Mouse (Mus musculus) cerebellum, postnatal 10 days (tissue): ENCODE results near the gene Tmem132d.

Source experiments
- DNase-seq, 2 experiments: peaks; one replicate each; pipeline ENCODE4 v3.0.0; 2021; ENCODE audit warnings: mixed read lengths in 2 of 2

Gene Tmem132d

GRCm38 (mm10) chr5:128432916-128433315 lies at the start of gene Tmem132d:
Gene Tmem132d (minus strand): TSS chr5:128433077.
- DNase-seq = peak; percentile 34 to 39

- no peak for DNase-seq
These were observed 47.9 kb upstream of the Tmem132d start for GRCm38 (mm10) chr5:128480816-128481215.

GRCm38 (mm10) chr5:128475372-128475771 lies 42.5 kb upstream of the Tmem132d start:
- no peak for DNase-seq

- no peak for DNase-seq
These were observed 36.9 kb upstream of the Tmem132d start for GRCm38 (mm10) chr5:128469812-128470211.

GRCm38 (mm10) chr5:128464514-128464913 lies 31.6 kb upstream of the Tmem132d start:
- DNase-seq = no peak

- DNase-seq = no peak
These were observed 27.7 kb upstream of the Tmem132d start for GRCm38 (mm10) chr5:128460605-128461004.

- DNase-seq = no peak
These were observed 22.9 kb upstream of the Tmem132d start for GRCm38 (mm10) chr5:128455732-128456131.

- DNase-seq = peak in 1 of 2 experiments; percentile 29
These were observed 19.3 kb upstream of the Tmem132d start for GRCm38 (mm10) chr5:128452196-128452595.

- DNase-seq = no peak
These were observed 17.9 kb upstream of the Tmem132d start for GRCm38 (mm10) chr5:128450808-128451207.

- no peak for DNase-seq
These were observed 12.0 kb upstream of the Tmem132d start for GRCm38 (mm10) chr5:128444876-128445275.

- DNase-seq = no peak
These were observed 11.0 kb upstream of the Tmem132d start for GRCm38 (mm10) chr5:128443848-128444247.

- DNase-seq = no peak
These were observed 8.2 kb upstream of the Tmem132d start for GRCm38 (mm10) chr5:128441121-128441520.

GRCm38 (mm10) chr5:128439828-128440227 lies 7.0 kb upstream of the Tmem132d start:
- peak; percentile 90 to 92 for DNase-seq

- DNase-seq = peak; percentile 76 to 83
These were observed 5.2 kb upstream of the Tmem132d start for GRCm38 (mm10) chr5:128438078-128438477.

- DNase-seq = peak; percentile 93 to 95
These were observed 4.0 kb upstream of the Tmem132d start for GRCm38 (mm10) chr5:128436909-128437308.

GRCm38 (mm10) chr5:128435683-128436082 lies 2.8 kb upstream of the Tmem132d start:
- peak; percentile 78 to 87 for DNase-seq

- DNase-seq = no peak
These were observed 909 bp upstream of the Tmem132d start for GRCm38 (mm10) chr5:128433786-128434185.

- peak in 1 of 2 experiments; percentile 16 for DNase-seq
These were observed 455 bp downstream of the Tmem132d start for GRCm38 (mm10) chr5:128432422-128432821.

- no peak for DNase-seq
These were observed 8.2 kb downstream of the Tmem132d start for GRCm38 (mm10) chr5:128424636-128425035.

- no peak for DNase-seq
These were observed 8.7 kb downstream of the Tmem132d start for GRCm38 (mm10) chr5:128424213-128424612.

- no peak for DNase-seq
These were observed 10.8 kb downstream of the Tmem132d start for GRCm38 (mm10) chr5:128422090-128422489.

- DNase-seq = no peak
These were observed 14.6 kb downstream of the Tmem132d start for GRCm38 (mm10) chr5:128418149-128418710.

GRCm38 (mm10) chr5:128414056-128414455 lies 18.8 kb downstream of the Tmem132d start:
- peak in 1 of 2 experiments; percentile 34 for DNase-seq

GRCm38 (mm10) chr5:128412306-128412705 lies 20.6 kb downstream of the Tmem132d start:
- DNase-seq = no peak

GRCm38 (mm10) chr5:128407546-128407945 lies 25.3 kb downstream of the Tmem132d start:
- peak; percentile 69 to 85 for DNase-seq
